Mouse (Mus musculus) CH12.LX (cell line): ENCODE measurements at regions not wholly inside any gene's neighbourhood (a gene's known extent, or its start where the extent isn't known, plus 50 kb on each side); places are given as distances from the start of the nearest gene placed in this dataset.

Experiments used
- NRF1 ChIP-seq: IDR thresholded peaks from 2 replicates; pipeline ENCODE4 v1.6.1; 2014; ENCODE audit warnings: low read depth, mild to moderate bottlenecking, inconsistent platforms, low read length, improper control_type of control experiment, moderate library complexity
- PAX5 ChIP-seq: IDR thresholded peaks from 2 replicates; pipeline ENCODE4 v1.6.1; 2012; ENCODE audit warnings: low read length, inconsistent platforms, mixed read lengths
- SIN3A ChIP-seq: IDR thresholded peaks from 2 replicates; pipeline ENCODE4 v1.6.1; 2012; ENCODE audit warnings: low read length, improper control_type of control experiment, inconsistent platforms
- SMC3 ChIP-seq: IDR thresholded peaks from 2 replicates; pipeline ENCODE4 v1.6.1; 2011; ENCODE audit warnings: low read depth, low read length, improper control_type of control experiment

DNA sequence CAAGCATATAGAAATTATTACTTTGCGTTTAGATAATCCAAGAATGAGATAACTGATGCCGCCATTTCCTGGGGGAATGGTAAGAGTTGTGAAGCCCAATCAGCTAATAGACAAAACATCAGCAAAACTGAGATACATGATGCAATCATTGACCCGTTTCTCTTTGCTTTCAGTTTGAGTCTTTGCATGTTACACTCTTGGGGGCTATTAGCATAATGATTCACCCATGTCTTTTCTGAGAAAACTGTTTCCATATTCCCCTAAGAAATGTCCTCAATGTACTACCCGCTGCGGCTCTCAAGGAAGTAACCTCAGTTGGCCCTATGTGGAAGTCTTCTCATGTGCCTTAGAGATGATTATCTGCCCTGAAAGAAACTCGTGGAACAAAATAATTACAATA, 512.0 kb downstream of the Prdm13 start:
- TF ChIP-seq PAX5 (no peak), SIN3A (no peak), SMC3 (no peak), NRF1 (no peak)
